In genomic region chr5:76973488-76973887, GRCm38 (mm10) we compare ENCODE assay signal across 10 mouse cellular contexts. TPM values are rescaled to one million over a fixed set of nuclear protein-coding genes. Genes with fewer than 3 reads are reported as not detected.
DNase-seq lines count a peak whose midpoint lies in the region; ATAC-seq and TF ChIP-seq lines count a peak whose summit lies in the region.
"Had no signal": no experiment of that assay in that cellular context is flagged by ENCODE, and none has a peak within 500 bp of the region (broad histone marks: within the 10 kb centered on the region; RNA-seq: fewer than 3 reads in every experiment).

No protein-coding gene starts in this region.

- no peak for TF ChIP-seq CTCF in kidney, adult 2 months (conservative IDR thresholded peaks at IDR 0.05; ENCODE audit: insufficient read depth, insufficient read length, low read depth, low read length)

- 54% methylated on average over 3 of the region's 3 CpGs for WGBS in kidney, adult 2 months
- WGBS in embryonic facial prominence, embryonic 10.5 days = 75% methylated on average over 3 of the region's 3 CpGs
- WGBS in midbrain, embryonic 14.5 days = 68% methylated on average over 3 of the region's 3 CpGs

- ATAC-seq in midbrain, embryonic 14.5 days (ENCODE audit: low FRiP score, low TSS enrichment) = no peak

- no peak for TF ChIP-seq POLR2A in kidney, adult 2 months (IDR thresholded peaks at IDR 0.05; ENCODE audit: low read depth, low read length)

- H3K4me3 ChIP-seq in kidney, adult 2 months (ENCODE audit: insufficient read depth, low read depth, low read length) = peak overlapping the region; percentile 97
- peak overlapping the region; percentile 77 for H3K4me3 ChIP-seq in embryonic facial prominence, embryonic 10.5 days
- H3K4me3 ChIP-seq in midbrain, embryonic 14.5 days (replicated peaks; ENCODE audit: low read depth, low read length) = peak overlapping the region; percentile 93

- H3K9ac ChIP-seq in midbrain, embryonic 14.5 days (replicated peaks; ENCODE audit: low read length) = peak overlapping the region; percentile 79; the same call in 1 of the 2 replicates

- no peak for DNase-seq in kidney, adult 2 months
- DNase-seq in kidney, postnatal 4 days = no peak
- DNase-seq in embryonic facial prominence, embryonic 10.5 days (ENCODE audit: low spot score) = no peak
- DNase-seq in induced T-regulatory cell, adult 2 months (ENCODE audit: low read depth) = peak; percentile 39
- DNase-seq in midbrain, embryonic 14.5 days = no peak
- DNase-seq in urinary bladder, postnatal 25 days (ENCODE audit: low spot score) = no peak
- no peak for DNase-seq in retina, embryonic 14.5 days (ENCODE audit: low spot score)
- DNase-seq in layer of hippocampus, adult 18-20 months (ENCODE audit: low spot score in 2 of 2) = no peak
- DNase-seq: kidney, postnatal 10 days; thymus, postnatal 36 days had no signal

- H3K9me3 ChIP-seq in embryonic facial prominence, embryonic 10.5 days = no peaks in the 10 kb centered on the region
- H3K9me3 ChIP-seq in midbrain, embryonic 14.5 days (ENCODE audit: control insufficient read depth, low read length) = no peaks in the 10 kb centered on the region

- H3K27ac ChIP-seq in kidney, adult 2 months (ENCODE audit: insufficient read depth, low read depth, low read length) = no peak overlapping the region
- no peak overlapping the region for H3K27ac ChIP-seq in embryonic facial prominence, embryonic 10.5 days (replicated peaks)
- H3K27ac ChIP-seq in midbrain, embryonic 14.5 days (replicated peaks; ENCODE audit: low read depth, low read length) = no peak overlapping the region

- H3K4me1 ChIP-seq in kidney, adult 2 months (ENCODE audit: control insufficient read depth, insufficient read depth, low read length) = peaks cover 18% of the 10 kb centered on the region
- H3K4me1 ChIP-seq in embryonic facial prominence, embryonic 10.5 days = peaks cover 16% of the 10 kb centered on the region
- peaks cover 12% of the 10 kb centered on the region for H3K4me1 ChIP-seq in midbrain, embryonic 14.5 days (ENCODE audit: control insufficient read depth, insufficient read depth, low read length)

- H3K36me3 ChIP-seq in kidney, adult 2 months (ENCODE audit: control insufficient read depth, insufficient read depth, low read length) = peaks cover 5% of the 10 kb centered on the region; the same call in 1 of the 2 replicates
- peaks cover 64% of the 10 kb centered on the region for H3K36me3 ChIP-seq in embryonic facial prominence, embryonic 10.5 days (replicated peaks)
- H3K36me3 ChIP-seq in midbrain, embryonic 14.5 days (ENCODE audit: control insufficient read depth, insufficient read depth, low read length) = peaks cover 23% of the 10 kb centered on the region

- peak overlapping the region; percentile 95 for H3K4me2 ChIP-seq in midbrain, embryonic 14.5 days (ENCODE audit: low read length)

- H3K27me3 ChIP-seq in kidney, adult 2 months (replicated peaks; ENCODE audit: control insufficient read depth, insufficient read depth, low read length) = no peaks in the 10 kb centered on the region
- no peaks in the 10 kb centered on the region for H3K27me3 ChIP-seq in embryonic facial prominence, embryonic 10.5 days (replicated peaks; ENCODE audit: low read depth, poor library complexity, severe bottlenecking)
- H3K27me3 ChIP-seq in midbrain, embryonic 14.5 days (ENCODE audit: control insufficient read depth, insufficient read depth, low read length) = no peaks in the 10 kb centered on the region

RNA-seq across cellular contexts. Expression of gene Srp72, which starts 1.0 kb away (rescaled TPM):
- polyA plus RNA-seq in kidney, adult 2 months (2012; rRNA removed) = 21.5 and 24.4 TPM in 2 replicates
- polyA plus RNA-seq in embryonic facial prominence, embryonic 10.5 days (2016; fragmentation: Nextera tagmentation; extraction: Ambion mirVana) = 79.4 and 81.3 TPM in 2 replicates
- polyA plus RNA-seq in midbrain, embryonic 14.5 days (2014; fragmentation: Nextera tagmentation; extraction: Ambion mirVana) = 77.3 and 99.6 TPM in 2 replicates
- total RNA-seq in layer of hippocampus, adult 18-20 months (2021) = 100 to 1,000 TPM in 1 of 2 experiments, 10 to 100 TPM in 1; 93.1 to 102 TPM

RNA-seq across cellular contexts. Expression of gene Ppat, which starts 22.1 kb away (rescaled TPM):
- 11.2 and 12.9 TPM in 2 replicates for polyA plus RNA-seq in kidney, adult 2 months (2012; rRNA removed)
- polyA plus RNA-seq in embryonic facial prominence, embryonic 10.5 days (2016; fragmentation: Nextera tagmentation; extraction: Ambion mirVana) = 53.0 and 56.5 TPM in 2 replicates
- polyA plus RNA-seq in midbrain, embryonic 14.5 days (2014; fragmentation: Nextera tagmentation; extraction: Ambion mirVana) = 9.2 and 13.1 TPM in 2 replicates
- total RNA-seq in layer of hippocampus, adult 18-20 months (2021) = 10 to 100 TPM; 16.2 to 17.8 TPM

RNA-seq across cellular contexts. Expression of gene Paics, which starts 22.4 kb away (rescaled TPM):
- 120 and 170 TPM in 2 replicates for polyA plus RNA-seq in kidney, adult 2 months (2012; rRNA removed)
- 469 and 495 TPM in 2 replicates for polyA plus RNA-seq in embryonic facial prominence, embryonic 10.5 days (2016; fragmentation: Nextera tagmentation; extraction: Ambion mirVana)
- polyA plus RNA-seq in midbrain, embryonic 14.5 days (2014; fragmentation: Nextera tagmentation; extraction: Ambion mirVana) = 149 and 181 TPM in 2 replicates
- 10 to 100 TPM; 89.6 to 91.3 TPM for total RNA-seq in layer of hippocampus, adult 18-20 months (2021)

RNA-seq across cellular contexts. Expression of gene Arl9, which starts 30.4 kb away (rescaled TPM):
- 0.30 and 0.50 TPM in 2 replicates for polyA plus RNA-seq in kidney, adult 2 months (2012; rRNA removed)
- 0.31 TPM in 1 of 2 replicates, not detected in the other for polyA plus RNA-seq in embryonic facial prominence, embryonic 10.5 days (2016; fragmentation: Nextera tagmentation; extraction: Ambion mirVana)
- polyA plus RNA-seq in midbrain, embryonic 14.5 days (2014; fragmentation: Nextera tagmentation; extraction: Ambion mirVana) = not detected in 2 replicates
- total RNA-seq in layer of hippocampus, adult 18-20 months (2021) = not detected

RNA-seq across cellular contexts. Expression of gene Thegl, which starts 42.3 kb away (rescaled TPM):
- not detected in 2 replicates for polyA plus RNA-seq in kidney, adult 2 months (2012; rRNA removed)
- not detected in 2 replicates for polyA plus RNA-seq in embryonic facial prominence, embryonic 10.5 days (2016; fragmentation: Nextera tagmentation; extraction: Ambion mirVana)
- polyA plus RNA-seq in midbrain, embryonic 14.5 days (2014; fragmentation: Nextera tagmentation; extraction: Ambion mirVana) = 0.41 and 0.80 TPM in 2 replicates
- 1 to 10 TPM in 1 of 2 experiments, under 1 TPM in 1; 0.97 to 1.1 TPM for total RNA-seq in layer of hippocampus, adult 18-20 months (2021)
